Mouse (Mus musculus): ENCODE measurements around the gene Cacna2d3. TPM values are rescaled to one million over a fixed set of nuclear protein-coding genes. Genes with fewer than 3 reads are reported as not detected.

Cacna2d3 gene
- polyA plus RNA-seq, 1 experiment from 2014 or later: 0.81 TPM

GRCm38 (mm10) chr14:29080228-29080627 is 641.4 kb downstream of the Cacna2d3 start:
- no peak overlapping the region for H3K4me3 ChIP-seq (ENCODE audit: low read depth, low read length)
- ATAC-seq (replicated peaks; ENCODE audit: low FRiP score): no peak
- no peaks in the 10 kb centered on the region for H3K9me3 ChIP-seq (ENCODE audit: control insufficient read depth, low read length)
- no peaks in the 10 kb centered on the region for H3K27me3 ChIP-seq (replicated peaks; ENCODE audit: control insufficient read depth, insufficient read depth, low read length)
- no peak overlapping the region for H3K27ac ChIP-seq (ENCODE audit: low read depth, low read length)
- H3K36me3 ChIP-seq (ENCODE audit: control insufficient read depth, insufficient read depth, low read length): no peaks in the 10 kb centered on the region
- DNase-seq (ENCODE audit: low spot score): no peak
- H3K4me2 ChIP-seq: no peak overlapping the region
- 80% methylated on average over 4 of the region's 4 CpGs for WGBS
- no peaks in the 10 kb centered on the region for H3K4me1 ChIP-seq (replicated peaks; ENCODE audit: control insufficient read depth, insufficient read depth, low read length)
- H3K9ac ChIP-seq (ENCODE audit: low read depth, low read length): no peak overlapping the region

- H3K36me3 ChIP-seq (ENCODE audit: control insufficient read depth, insufficient read depth, low read length): no peaks in the 10 kb centered on the region
- ATAC-seq (replicated peaks; ENCODE audit: low FRiP score): no peak
- WGBS: 41% methylated on average over 3 of the region's 3 CpGs
- no peak overlapping the region for H3K9ac ChIP-seq (ENCODE audit: low read depth, low read length)
- H3K4me3 ChIP-seq (ENCODE audit: low read depth, low read length): no peak overlapping the region
- no peak overlapping the region for H3K4me2 ChIP-seq
- no peak for DNase-seq (ENCODE audit: low spot score)
- H3K9me3 ChIP-seq (ENCODE audit: control insufficient read depth, low read length): no peaks in the 10 kb centered on the region
- no peak overlapping the region for H3K27ac ChIP-seq (ENCODE audit: low read depth, low read length)
- no peaks in the 10 kb centered on the region for H3K4me1 ChIP-seq (replicated peaks; ENCODE audit: control insufficient read depth, insufficient read depth, low read length)
- H3K27me3 ChIP-seq (replicated peaks; ENCODE audit: control insufficient read depth, insufficient read depth, low read length): no peaks in the 10 kb centered on the region
These were observed 644.2 kb downstream of the Cacna2d3 start for GRCm38 (mm10) chr14:29077418-29077817.

DNA sequence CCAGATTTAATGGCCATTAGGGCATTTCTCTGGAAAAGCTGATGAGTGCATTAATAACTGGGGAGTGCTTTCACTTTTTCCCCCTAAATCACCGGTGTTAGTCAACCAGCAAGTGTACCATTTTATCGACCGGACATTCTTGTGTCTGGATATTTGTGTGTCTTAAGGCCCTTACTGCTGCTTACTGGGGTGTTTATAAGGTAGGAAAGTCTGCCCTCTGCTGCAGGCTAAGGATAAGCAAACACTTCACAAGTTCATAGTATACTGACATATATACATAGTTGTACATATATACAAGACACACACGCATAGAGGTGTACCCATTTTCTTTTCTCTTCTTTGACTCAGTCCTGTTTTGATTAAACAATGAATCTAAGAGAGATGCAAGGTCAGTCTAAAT is 647.9 kb downstream of the Cacna2d3 start:
- Histone ChIP-seq H3K27ac (ENCODE audit: low read depth, low read length) (no peak overlapping the region), H3K4me3 (ENCODE audit: low read depth, low read length) (no peak overlapping the region), H3K9me3 (ENCODE audit: control insufficient read depth, low read length) (no peaks in the 10 kb centered on the region), H3K4me1 (replicated peaks; ENCODE audit: control insufficient read depth, insufficient read depth, low read length) (no peaks in the 10 kb centered on the region), H3K27me3 (replicated peaks; ENCODE audit: control insufficient read depth, insufficient read depth, low read length) (no peaks in the 10 kb centered on the region), H3K9ac (ENCODE audit: low read depth, low read length) (no peak overlapping the region), H3K4me2 (no peak overlapping the region), H3K36me3 (ENCODE audit: control insufficient read depth, insufficient read depth, low read length) (no peaks in the 10 kb centered on the region)
- DNase-seq (ENCODE audit: low spot score): no peak
- WGBS: 85% methylated on average over 4 of the region's 4 CpGs
- ATAC-seq (replicated peaks; ENCODE audit: low FRiP score): no peak

DNA sequence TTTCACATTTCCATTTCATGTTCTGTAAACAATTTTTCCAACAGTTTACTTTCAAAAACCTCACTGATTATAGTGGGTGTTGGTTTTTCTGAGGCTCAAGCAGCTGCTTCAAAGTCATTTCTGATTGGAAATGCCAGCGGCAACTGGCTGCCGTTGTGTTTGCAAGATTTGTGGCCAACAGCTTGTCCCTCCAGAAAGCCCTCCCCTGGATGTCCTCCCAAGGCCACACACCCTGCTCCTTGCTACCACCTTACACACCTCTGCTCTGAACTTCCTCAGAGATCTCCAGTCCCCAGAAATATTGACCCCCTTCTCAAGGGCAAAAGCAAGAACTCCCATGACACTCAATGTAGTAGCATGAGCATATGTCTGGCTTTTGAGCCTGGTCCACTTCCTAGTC is 659.0 kb downstream of the Cacna2d3 start:
- no peaks in the 10 kb centered on the region for H3K9me3 ChIP-seq (ENCODE audit: control insufficient read depth, low read length)
- no peak overlapping the region for H3K27ac ChIP-seq (ENCODE audit: low read depth, low read length)
- no peak overlapping the region for H3K4me2 ChIP-seq
- 97% methylated on average over 2 of the region's 2 CpGs for WGBS
- no peak for ATAC-seq (replicated peaks; ENCODE audit: low FRiP score)
- no peaks in the 10 kb centered on the region for H3K36me3 ChIP-seq (ENCODE audit: control insufficient read depth, insufficient read depth, low read length)
- no peak for DNase-seq (ENCODE audit: low spot score)
- H3K9ac ChIP-seq (ENCODE audit: low read depth, low read length): no peak overlapping the region
- H3K4me1 ChIP-seq (replicated peaks; ENCODE audit: control insufficient read depth, insufficient read depth, low read length): no peaks in the 10 kb centered on the region
- H3K4me3 ChIP-seq (ENCODE audit: low read depth, low read length): no peak overlapping the region
- H3K27me3 ChIP-seq (replicated peaks; ENCODE audit: control insufficient read depth, insufficient read depth, low read length): no peaks in the 10 kb centered on the region

DNA sequence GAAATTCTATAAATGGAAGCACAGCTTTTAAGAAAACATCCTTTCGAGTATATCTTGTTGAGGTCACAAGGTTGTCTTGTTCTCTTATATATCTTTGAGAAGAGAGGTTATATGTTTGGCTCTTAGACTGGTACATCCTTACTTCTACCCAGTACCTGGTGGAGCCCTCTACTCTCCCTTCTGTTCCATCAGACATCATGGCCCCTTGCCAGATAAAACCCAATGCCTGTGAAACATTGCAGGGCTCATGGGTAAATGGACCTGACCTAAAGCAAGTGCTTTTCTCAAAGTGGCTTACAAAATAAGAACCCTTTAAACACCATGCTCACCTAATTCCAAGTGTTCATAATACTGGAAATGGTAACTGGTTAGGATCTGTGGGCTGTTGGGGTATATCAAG is 660.2 kb downstream of the Cacna2d3 start:
- H3K4me1 ChIP-seq (replicated peaks; ENCODE audit: control insufficient read depth, insufficient read depth, low read length): no peaks in the 10 kb centered on the region
- no peak overlapping the region for H3K4me2 ChIP-seq
- ATAC-seq (replicated peaks; ENCODE audit: low FRiP score): no peak
- 72% methylated on average over 1 of the region's 1 CpGs for WGBS
- no peaks in the 10 kb centered on the region for H3K36me3 ChIP-seq (ENCODE audit: control insufficient read depth, insufficient read depth, low read length)
- H3K4me3 ChIP-seq (ENCODE audit: low read depth, low read length): no peak overlapping the region
- no peak overlapping the region for H3K27ac ChIP-seq (ENCODE audit: low read depth, low read length)
- H3K27me3 ChIP-seq (replicated peaks; ENCODE audit: control insufficient read depth, insufficient read depth, low read length): no peaks in the 10 kb centered on the region
- no peak overlapping the region for H3K9ac ChIP-seq (ENCODE audit: low read depth, low read length)
- DNase-seq (ENCODE audit: low spot score): no peak
- no peaks in the 10 kb centered on the region for H3K9me3 ChIP-seq (ENCODE audit: control insufficient read depth, low read length)

DNA sequence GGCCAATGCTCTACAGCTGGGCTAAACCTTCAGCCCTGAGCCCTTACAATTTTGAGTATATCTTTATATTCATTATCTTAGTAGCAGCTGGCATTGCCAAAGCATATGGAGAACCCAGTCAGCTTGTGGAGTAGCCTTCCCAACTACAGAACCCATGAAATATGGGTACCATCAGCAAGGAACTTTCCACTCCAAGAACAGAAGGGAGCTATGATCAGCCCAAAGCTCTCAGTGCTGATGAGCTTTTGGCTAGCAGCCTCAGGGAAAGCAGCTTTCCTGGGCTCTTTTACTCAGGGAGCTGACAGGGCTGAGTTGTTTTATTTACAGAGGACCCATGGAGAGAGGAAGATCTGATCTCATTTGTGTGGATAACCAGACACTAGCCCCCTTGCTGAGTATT is 661.0 kb downstream of the Cacna2d3 start:
- Histone ChIP-seq H3K9ac (ENCODE audit: low read depth, low read length) (no peak overlapping the region), H3K36me3 (ENCODE audit: control insufficient read depth, insufficient read depth, low read length) (no peaks in the 10 kb centered on the region), H3K4me3 (ENCODE audit: low read depth, low read length) (no peak overlapping the region), H3K27me3 (replicated peaks; ENCODE audit: control insufficient read depth, insufficient read depth, low read length) (no peaks in the 10 kb centered on the region), H3K4me2 (no peak overlapping the region), H3K9me3 (ENCODE audit: control insufficient read depth, low read length) (no peaks in the 10 kb centered on the region), H3K4me1 (replicated peaks; ENCODE audit: control insufficient read depth, insufficient read depth, low read length) (no peaks in the 10 kb centered on the region), H3K27ac (ENCODE audit: low read depth, low read length) (no peak overlapping the region)
- no peak for ATAC-seq (replicated peaks; ENCODE audit: low FRiP score)
- DNase-seq (ENCODE audit: low spot score): no peak

GRCm38 (mm10) chr14:29051951-29052835 is 669.5 kb downstream of the Cacna2d3 start:
- no peak overlapping the region for H3K27ac ChIP-seq (ENCODE audit: low read depth, low read length)
- H3K9ac ChIP-seq (ENCODE audit: low read depth, low read length): no peak overlapping the region
- no peaks in the 10 kb centered on the region for H3K36me3 ChIP-seq (ENCODE audit: control insufficient read depth, insufficient read depth, low read length)
- no peak overlapping the region for H3K4me3 ChIP-seq (ENCODE audit: low read depth, low read length)
- 47% methylated on average over 16 of the region's 16 CpGs for WGBS
- no peak overlapping the region for H3K4me2 ChIP-seq
- DNase-seq (ENCODE audit: low spot score) (no peak), ATAC-seq (replicated peaks; ENCODE audit: low FRiP score) (no peak)
- H3K9me3 ChIP-seq (ENCODE audit: control insufficient read depth, low read length): no peaks in the 10 kb centered on the region
- no peaks in the 10 kb centered on the region for H3K27me3 ChIP-seq (replicated peaks; ENCODE audit: control insufficient read depth, insufficient read depth, low read length)
- no peaks in the 10 kb centered on the region for H3K4me1 ChIP-seq (replicated peaks; ENCODE audit: control insufficient read depth, insufficient read depth, low read length)

GRCm38 (mm10) chr14:29042355-29042754 is 679.3 kb downstream of the Cacna2d3 start:
- ATAC-seq (replicated peaks; ENCODE audit: low FRiP score): no peak
- H3K9ac ChIP-seq (ENCODE audit: low read depth, low read length): no peak overlapping the region
- no peaks in the 10 kb centered on the region for H3K36me3 ChIP-seq (ENCODE audit: control insufficient read depth, insufficient read depth, low read length)
- H3K9me3 ChIP-seq (ENCODE audit: control insufficient read depth, low read length): no peaks in the 10 kb centered on the region
- 55% methylated on average over 1 of the region's 1 CpGs for WGBS
- no peak overlapping the region for H3K4me2 ChIP-seq
- H3K27ac ChIP-seq (ENCODE audit: low read depth, low read length): no peak overlapping the region
- H3K4me3 ChIP-seq (ENCODE audit: low read depth, low read length): no peak overlapping the region
- no peak for DNase-seq (ENCODE audit: low spot score)
- no peaks in the 10 kb centered on the region for H3K27me3 ChIP-seq (replicated peaks; ENCODE audit: control insufficient read depth, insufficient read depth, low read length)
- no peaks in the 10 kb centered on the region for H3K4me1 ChIP-seq (replicated peaks; ENCODE audit: control insufficient read depth, insufficient read depth, low read length)

- H3K27me3 ChIP-seq (replicated peaks; ENCODE audit: control insufficient read depth, insufficient read depth, low read length): no peaks in the 10 kb centered on the region
- no peak overlapping the region for H3K27ac ChIP-seq (ENCODE audit: low read depth, low read length)
- no peak overlapping the region for H3K4me3 ChIP-seq (ENCODE audit: low read depth, low read length)
- H3K9me3 ChIP-seq (ENCODE audit: control insufficient read depth, low read length): no peaks in the 10 kb centered on the region
- no peak overlapping the region for H3K9ac ChIP-seq (ENCODE audit: low read depth, low read length)
- no peaks in the 10 kb centered on the region for H3K4me1 ChIP-seq (replicated peaks; ENCODE audit: control insufficient read depth, insufficient read depth, low read length)
- DNase-seq (ENCODE audit: low spot score) (no peak), ATAC-seq (replicated peaks; ENCODE audit: low FRiP score) (no peak)
- H3K36me3 ChIP-seq (ENCODE audit: control insufficient read depth, insufficient read depth, low read length): no peaks in the 10 kb centered on the region
- WGBS: 74% methylated on average over 1 of the region's 1 CpGs
- no peak overlapping the region for H3K4me2 ChIP-seq
These were observed 680.2 kb downstream of the Cacna2d3 start for GRCm38 (mm10) chr14:29041498-29041897.
